Mouse (Mus musculus) cerebellum, adult 9-10 months (tissue): ENCODE measurements around the gene Emb.

Source experiments
- DNase-seq: peaks from one replicate; pipeline ENCODE4 v3.0.0; 2022

The Emb gene

DNA sequence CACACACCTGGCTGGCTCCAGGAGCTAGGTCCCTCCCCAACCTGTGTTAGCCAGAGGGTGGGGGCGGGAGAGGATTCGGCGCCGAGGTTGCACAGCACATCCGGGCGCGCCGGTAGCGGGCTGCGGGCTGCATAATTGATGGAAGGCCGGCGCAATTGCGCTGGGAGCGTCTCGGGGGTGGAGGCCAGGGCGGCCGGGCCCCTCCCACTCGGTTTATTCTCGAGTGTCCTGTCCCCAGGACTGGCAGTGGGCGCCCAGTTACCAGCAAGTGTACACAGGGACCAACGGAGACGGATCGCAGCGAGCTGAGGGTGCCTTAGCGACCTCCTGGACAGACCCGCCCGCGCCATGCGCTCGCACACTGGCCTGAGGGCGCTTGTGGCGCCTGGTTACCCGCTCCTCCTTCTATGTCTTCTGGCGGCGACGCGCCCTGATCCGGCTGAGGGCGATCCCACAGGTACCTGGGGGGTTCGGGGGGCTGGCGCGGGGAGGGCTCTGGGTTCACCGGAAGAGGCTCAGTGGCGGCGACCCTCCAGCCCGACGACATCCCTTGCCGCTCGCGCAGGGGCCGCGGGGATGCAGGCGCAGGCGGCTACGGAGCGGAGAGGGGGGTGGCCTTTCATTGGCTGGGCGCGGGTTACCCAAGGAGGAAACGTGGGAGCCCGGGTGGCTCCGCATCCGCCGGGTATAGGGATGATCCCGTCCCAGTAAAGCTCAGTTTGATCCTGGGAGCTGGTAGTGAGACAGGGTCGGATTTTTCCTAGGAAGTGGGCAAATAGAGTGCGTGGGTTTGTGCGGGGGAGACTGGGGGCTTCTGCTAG, 12.4 kb downstream of the Emb start, which contains the start of gene Gm17509:
Gene Gm17509 (minus strand): TSS at position 575 of the 821 bp plus-strand sequence.
- peak; percentile 83 for DNase-seq

- DNase-seq = no peak
These were observed 14.8 kb downstream of the Emb start for GRCm38 (mm10) chr13:117223125-117223524.

DNA sequence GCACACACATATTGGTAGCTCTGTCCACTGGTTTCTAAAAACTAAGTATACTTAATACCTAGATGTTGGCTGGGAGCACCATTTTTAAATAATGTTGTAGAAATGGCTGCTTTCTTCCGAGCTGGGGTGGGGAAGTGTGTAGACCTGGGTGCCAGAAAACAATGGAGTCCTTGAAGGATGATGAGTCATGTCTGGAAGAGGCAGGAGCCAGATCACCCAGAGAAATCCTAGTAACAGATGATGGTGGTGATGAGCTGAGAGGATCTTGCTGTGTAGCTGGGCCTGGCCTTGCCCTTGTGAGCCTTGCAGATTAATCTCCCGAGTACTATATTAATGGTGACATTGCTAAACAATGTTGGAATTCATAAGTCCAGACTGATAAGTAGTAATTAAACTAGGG, 16.6 kb downstream of the Emb start:
- DNase-seq = no peak

DNA sequence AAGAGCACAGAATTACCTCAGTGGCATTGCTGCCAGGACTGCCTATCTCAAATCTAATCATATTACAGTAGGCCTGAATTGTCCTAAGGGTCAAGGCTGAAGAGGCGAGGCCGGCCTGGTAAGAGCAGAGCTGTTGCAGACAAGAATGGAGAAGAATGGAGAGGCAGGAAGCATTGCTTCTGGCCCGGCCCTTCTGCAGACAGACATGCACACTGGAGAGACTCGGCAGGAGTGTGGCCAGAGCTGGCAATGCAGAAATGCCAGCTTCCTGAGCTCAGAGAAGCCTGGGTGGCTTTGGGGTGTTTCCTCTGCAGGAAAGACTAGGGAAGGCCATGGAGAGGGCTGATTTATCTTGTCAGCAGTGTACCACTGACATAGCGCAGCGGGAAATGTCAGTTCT, 17.2 kb downstream of the Emb start:
- DNase-seq = peak; percentile 58

- no peak for DNase-seq
These were observed 22.2 kb downstream of the Emb start for GRCm38 (mm10) chr13:117230371-117231110.

- no peak for DNase-seq
These were observed 25.5 kb downstream of the Emb start for GRCm38 (mm10) chr13:117233808-117234207.

- DNase-seq = no peak
These were observed 26.1 kb downstream of the Emb start for GRCm38 (mm10) chr13:117234486-117234885.

DNA sequence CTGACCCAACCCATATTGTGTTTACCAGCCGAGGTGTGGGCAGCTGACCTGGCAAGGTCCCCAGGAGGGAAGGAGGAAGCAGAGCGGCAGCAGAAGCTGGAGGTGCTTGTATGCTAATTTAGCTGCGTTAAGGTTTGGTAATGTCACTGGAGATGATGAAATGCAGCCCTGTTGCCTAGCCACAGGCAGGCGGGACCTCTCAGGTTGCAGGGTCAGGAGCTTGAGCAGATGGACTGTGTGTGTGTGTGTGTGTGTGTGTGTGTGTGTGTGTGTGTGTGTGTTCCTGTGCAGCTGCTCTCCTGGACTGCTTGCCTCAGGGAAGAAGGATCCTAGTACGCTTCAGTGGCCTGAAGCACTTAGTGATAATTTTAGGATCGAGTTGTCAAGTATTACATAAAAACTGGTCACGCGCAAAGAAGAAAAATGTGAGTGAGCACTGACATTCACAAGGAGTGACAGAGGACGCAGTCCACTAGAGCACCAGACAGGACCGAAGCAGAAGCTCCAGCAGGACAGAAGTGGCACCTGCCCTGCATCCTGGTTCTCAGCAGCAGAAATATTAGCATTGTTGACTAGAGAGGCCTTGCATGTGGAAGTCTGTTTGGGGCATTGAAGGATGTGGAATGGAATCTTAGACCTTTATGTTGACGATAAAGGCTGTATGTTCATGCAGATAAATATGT, 27.3 kb downstream of the Emb start:
- peak; percentile 81 for DNase-seq

GRCm38 (mm10) chr13:117237111-117237510, 28.8 kb downstream of the Emb start:
- DNase-seq = no peak

DNA sequence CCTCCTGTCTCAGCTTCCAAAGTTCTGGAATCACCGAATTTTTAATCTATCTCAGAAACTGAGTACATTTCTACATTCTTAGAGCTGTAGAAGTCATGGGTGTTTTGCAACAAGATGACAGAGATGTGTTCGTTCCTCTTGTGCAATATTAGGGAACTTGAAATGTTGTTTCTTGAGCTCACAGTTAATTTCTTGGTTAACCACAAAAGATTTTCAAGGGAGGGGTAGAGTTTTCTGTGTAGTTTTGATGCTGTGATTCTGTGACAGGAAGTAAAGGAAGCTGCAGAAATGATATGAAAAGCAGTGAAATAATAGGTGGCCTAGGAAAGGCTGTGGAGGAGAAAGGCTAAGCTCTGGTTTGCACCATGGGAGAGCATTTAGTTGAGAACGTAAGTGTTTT, 33.7 kb downstream of the Emb start:
- DNase-seq = no peak

GRCm38 (mm10) chr13:117242621-117243020, 34.3 kb downstream of the Emb start:
- no peak for DNase-seq

DNA sequence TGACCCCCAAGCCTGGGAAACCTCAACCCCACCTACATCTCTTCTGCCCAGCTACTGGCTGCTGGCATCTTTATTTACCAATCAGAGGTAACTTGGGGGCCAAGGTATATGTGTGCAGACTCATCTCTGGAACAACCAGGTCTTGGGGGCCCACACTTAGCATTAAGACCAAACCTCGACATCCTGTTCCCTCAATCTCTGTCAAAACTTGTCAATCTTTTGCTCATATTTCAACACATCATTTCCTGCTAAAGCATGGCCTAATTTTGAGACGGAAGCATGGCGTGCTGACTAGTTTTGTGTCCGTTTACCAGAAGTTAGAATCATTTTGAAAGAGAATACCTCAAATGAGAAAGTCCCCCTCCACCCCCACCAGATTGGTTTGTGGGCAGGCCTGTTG, 52.4 kb downstream of the Emb start:
- no peak for DNase-seq

DNA sequence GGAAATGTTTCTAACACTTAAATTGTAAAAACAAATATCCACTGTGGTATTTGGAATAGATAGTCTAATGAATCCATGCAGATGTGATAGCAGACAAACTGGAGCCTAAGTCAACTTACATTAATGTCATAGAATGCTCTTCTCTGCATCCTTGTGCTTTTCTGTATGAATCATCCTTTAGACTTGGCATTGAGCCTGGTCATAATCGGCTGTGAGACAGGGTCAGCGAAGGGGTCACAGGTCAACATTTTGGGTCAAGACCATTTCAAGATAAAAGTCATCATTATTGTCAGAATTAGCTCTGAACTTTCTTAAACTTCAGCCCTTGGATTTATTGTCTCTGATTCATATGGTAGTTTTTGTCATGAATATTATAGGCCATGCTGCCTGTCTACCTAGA, 57.8 kb downstream of the Emb start:
- no peak for DNase-seq

GRCm38 (mm10) chr13:117267963-117268362, 59.6 kb downstream of the Emb start:
- DNase-seq = no peak

DNA sequence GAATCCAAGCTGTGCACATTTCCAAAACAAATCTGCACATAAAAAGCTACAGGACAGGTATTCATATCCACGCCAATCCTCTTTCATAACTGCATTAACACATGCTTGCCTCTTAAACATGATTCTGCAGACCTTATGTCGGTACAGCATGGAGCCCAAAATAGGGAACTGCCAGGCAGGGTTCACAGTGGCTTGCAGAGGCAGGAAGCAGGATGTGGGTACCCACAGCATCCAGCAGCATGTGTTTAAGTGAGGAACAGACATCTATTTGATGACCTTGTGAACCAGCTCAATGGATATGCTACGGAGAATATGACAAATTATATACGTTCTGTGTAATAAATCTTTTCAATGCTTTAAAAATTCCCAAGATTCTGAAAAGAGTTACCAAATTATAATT, 75.7 kb downstream of the Emb start:
- no peak for DNase-seq

- no peak for DNase-seq
These were observed 78.6 kb downstream of the Emb start for GRCm38 (mm10) chr13:117286939-117287338.

- DNase-seq = no peak
These were observed 79.1 kb downstream of the Emb start for GRCm38 (mm10) chr13:117287400-117287799.

DNA sequence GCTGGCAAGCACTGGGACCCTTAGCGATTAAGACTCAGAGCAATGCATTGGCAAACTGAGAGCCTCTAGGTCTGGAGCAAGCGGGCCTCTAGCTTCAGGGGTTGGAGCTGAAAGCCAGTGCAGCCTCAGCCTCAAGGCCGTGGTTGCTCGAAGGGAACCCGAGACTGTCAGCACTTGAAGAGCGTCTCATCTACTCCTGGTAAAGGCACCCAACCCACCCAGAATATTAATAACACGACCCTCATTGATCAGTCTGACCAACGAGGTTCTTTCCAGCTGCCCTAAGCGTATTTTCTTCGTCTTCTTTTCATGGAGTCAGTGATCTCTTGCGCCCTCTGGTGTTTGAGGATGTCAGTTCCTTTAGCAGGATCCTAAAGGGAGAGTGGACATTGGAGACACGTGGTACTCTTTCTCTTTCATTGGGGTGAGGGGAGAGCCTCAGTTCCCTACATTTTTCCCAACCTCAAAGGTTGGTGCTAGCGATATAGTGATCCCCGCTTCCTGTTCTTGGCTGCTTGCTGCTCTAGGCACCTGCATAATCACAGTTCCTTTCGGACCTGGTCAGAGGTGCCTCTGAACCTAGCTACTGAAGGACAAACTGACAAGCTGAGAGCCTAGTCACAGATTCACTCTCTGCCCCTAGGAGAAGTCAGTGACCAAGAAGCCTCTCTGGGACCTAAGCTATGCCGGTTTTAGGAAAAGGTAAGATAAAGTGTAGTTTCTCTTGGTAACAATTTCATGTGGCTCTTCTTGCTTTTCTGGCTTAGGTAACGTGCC, 81.3 kb downstream of the Emb start:
- peak; percentile 78 for DNase-seq

- peak; percentile 64 for DNase-seq
These were observed 103.3 kb downstream of the Emb start for GRCm38 (mm10) chr13:117311446-117312225.
